Mouse (Mus musculus): ENCODE data around the gene Fam160a1.

Fam160a1 gene

DNA sequence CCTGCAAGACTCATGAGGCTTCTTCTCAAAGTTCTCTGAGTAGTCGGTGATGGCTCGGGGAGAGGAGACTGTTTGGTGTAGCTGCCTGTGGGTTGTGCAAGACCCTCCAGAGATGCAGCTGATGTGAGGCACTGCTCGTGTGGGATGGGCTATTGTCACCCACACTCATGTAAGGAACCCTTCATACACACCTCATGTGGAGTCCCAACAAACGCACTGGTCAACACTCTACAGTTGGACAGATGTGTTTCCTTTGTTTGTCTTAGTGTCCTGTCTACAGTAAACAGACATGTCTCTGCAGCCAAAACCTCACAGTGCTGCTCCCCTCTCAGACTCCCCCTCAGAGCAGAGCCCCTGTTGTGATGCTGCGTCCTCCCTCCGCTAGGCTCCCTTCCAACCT lies 147.2 kb downstream of the Fam160a1 start:
- DNase-seq, result no peak

DNA sequence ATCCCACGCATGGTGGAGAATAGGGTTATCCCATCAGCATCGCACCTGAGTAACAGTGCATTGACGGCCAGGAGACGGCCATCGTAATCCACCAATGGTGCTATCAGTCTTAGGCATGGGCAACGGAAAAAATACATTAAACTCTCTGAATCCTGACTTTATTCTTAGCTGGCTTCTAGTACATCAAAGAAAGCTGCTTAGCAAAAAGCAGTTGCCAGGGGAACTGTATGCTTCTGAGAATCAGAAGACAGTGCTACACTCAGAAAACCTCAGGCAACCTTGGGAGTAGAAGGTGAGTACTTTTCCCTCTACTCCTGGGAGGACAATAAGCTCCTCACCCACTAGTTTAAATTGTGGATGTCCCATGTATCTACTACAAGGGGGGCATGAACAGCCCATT lies 149.4 kb downstream of the Fam160a1 start:
- DNase-seq, result no peak

DNA sequence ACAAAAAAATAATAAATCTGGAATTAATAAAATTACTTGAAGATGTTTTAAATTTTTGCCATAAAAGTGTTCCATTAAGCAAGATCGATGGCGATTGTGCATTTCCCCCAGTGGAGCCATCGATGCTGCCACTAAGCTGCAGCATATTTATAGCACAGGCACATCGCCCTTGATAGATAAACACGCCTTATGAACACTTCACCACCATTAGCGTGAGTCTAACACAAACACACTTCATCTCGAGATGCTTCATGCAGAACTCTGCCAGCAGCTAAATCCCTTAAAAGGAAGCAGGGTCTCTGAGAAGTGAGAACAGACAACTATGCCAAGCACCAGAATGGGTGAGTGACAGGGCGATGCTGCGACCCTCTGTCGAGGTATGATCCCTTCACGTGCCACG lies 150.4 kb downstream of the Fam160a1 start:
- no peak for DNase-seq

DNA sequence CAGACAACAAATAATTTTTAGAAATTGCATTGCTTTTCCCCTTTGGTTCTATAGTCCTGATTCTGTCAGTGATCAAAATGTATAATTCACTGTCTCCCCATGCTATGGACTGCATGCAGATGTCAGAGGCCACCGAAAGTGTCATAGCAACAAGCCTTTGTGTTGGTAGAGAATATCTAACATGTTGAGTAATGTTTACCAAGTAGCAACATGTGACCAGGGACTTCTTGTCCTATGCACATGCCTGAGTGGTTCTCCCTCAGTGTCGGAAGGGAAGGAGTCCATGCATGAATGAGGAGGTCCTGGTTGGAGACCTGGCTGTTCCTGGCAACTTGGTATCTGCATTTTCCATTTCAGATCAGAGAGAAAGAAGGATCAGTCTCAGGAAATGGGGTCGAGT lies 150.9 kb downstream of the Fam160a1 start:
- no peak for DNase-seq

DNA sequence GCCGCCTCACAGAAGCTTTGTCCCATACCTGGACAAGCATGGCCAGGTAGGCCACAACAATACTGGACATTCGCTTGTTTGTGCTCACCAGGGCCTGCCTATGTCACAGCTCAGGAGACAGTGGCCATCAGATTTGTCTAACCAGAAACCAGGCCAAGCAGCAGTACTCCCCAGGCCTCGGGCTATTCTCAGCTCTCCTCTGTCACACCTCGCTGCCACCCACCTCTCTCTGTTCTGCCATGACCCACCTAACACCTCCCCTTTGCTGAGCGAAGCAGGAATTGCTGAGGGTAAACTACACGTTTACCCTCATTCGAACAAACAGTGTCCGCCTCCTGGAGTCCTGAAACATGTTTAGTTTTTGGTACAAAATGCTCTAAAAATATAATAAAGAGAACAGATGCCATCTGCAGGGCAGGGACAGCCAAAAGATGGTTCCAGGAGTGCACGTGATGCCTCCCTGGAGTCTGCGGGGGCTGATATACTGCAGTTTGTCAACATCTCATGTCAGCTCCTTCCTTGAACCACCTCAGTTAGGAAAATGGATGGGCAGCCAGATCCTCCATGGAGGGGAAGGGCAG lies 152.4 kb downstream of the Fam160a1 start:
- DNase-seq, result peak; percentile 68

DNA sequence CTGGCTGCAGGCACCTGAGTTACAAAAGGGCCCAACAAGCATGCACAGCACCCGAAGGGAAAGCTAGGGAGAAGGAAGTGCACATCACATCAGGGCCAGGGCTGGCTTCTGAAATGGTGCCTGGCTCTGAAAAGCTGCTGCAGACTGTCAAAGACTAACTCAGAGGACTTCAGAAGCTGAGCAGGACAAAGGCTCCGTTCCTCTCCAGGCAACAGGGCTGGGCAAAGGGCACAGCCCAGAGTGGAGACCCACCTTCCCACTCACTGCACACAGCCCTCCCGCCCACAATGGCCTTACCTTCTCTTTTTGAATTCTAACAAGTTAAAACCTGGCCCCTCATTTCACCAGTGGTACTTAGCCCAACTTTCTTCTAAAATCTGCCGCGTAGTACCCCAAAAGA lies 153.3 kb downstream of the Fam160a1 start:
- no peak for DNase-seq

DNA sequence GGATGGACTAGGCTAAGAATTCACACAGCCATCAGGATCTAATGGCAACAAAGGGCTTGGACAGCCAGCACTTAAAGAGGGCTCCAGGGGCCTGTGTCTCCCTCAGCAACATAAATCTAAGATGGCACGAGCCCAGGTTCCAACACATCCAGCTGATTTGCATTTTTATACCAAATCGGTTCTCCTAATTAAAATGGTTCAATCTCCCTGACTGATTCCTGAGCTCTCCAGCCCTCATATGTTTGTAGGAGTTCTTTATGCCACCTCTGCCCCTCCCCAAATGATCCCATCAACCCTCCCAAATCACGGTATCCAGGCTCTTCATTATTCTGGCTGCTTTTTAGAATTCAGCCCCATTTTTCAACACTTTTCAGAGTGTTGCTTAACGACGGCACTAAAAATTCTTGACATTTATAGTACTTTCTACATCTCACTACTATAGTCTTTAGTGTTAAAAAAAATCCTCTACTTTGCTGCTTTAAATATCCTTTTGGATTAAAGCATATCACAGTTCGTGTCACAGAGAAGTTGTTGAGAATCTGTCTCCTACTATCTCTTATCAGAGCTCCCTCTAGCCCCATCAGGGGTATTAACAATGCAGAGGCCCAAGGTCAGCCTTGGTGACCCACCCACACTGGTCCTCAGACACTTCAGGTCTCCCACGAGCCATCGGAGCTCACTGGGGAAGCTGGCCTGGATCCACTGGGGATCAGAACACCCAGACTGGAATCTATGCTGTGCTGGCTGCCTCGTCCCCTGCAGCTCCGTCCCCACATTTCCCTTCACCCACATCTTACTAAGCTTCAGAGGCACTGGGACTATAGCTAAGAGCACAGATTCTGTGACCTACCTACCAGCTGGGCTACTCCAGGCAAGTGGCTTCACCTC lies 154.9 kb downstream of the Fam160a1 start:
- DNase-seq, result no peak

DNA sequence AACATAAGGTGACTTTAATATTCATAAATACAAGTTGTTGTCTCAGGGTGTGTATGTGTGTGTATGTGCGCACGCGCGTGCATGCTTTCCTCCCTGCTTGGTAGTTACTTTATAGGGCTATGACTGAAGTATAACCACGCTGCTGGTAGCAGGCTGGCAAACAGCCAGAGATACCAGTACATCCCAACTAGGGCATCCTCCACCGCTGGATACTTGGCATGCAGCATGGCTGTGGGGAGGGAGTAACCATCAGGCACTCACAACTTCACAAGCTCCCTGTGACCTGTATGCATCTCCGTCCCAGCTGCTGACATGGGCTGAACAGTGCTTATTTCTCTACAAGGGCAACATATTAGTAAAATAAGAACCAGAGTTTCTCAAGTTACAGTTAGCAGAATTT lies 157.4 kb downstream of the Fam160a1 start:
- DNase-seq, result no peak

DNA sequence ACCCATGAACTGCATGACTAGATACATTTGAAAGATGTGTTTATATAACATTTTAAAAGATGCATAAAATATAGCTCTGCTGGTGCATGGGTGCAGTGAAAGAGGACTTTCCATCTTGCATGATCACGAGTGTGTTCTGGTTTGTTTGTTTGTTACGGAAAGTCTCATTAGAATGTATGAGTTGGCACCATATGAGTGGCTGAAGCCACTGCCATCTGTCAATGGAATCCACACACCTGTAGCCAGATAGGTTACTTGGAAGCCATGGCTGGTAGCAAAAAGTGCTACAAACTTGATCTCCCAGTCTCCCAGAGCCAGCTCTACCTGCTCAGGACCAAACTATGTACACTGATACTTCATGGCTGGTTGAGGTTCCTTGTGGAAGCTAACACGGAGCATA lies 161.6 kb downstream of the Fam160a1 start:
- DNase-seq, result no peak

DNA sequence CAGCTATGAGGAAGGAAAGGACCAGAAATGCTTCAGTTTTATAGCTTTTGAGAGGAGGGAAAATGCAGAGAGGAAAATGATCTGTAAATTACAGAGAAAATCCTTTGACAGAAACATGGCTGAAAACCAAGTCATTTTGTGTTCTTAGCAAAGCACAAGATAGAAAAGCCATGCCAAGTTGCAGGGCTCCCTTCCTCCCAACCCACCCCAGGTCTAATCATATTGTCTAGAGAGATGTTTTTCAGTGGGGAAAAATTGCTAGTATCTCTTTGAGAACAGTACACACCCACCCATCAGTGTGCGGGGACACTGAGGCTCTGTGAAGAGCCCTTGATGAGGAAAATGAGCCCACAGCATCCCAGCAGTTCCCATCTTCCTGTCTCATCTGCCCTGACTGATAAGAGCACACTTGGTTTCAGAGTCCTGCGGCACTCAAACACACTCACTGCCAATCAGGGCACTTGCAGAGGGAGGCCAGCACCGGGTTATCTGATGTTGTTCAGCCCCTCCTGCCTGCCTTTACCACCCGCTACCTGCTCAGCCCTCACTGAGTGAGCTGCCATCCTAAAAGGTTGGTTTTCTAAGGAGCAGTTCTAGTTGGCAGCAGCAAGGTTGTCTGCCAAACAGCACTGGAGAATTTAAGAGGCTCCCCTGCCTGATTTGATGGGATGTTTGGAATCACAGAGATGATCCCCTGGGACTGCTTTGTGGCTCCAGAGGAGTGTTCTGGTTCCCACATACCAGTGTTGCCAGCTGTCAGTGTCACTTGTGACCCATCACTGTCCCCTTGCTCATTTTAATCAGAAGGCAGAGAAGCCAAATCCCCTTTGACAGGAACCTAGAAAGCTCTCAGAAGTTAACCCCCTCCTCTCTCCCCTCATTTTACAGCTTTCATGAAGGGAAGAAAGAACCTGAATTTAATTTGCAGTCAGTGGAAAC lies 164.1 kb downstream of the Fam160a1 start:
- no peak for DNase-seq

DNA sequence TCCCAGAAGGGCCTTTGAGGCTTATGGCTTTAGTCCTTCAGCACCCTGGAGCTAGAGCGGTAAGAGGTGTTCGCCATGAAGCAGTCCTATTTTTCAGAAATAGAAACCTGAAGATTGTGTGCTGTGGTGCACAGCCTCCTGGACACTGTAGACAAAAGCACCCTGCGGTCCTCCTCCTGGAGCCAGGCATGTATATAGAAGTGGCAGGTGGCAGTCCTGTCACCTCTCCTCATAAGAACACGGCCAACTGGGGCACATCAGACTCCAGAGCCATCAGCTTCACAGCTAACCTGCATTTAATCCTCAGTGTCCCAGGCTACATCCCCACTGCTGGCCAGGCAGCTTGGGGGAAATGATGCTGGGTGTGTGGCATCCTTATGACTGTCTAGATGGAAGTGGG lies 167.9 kb downstream of the Fam160a1 start:
- no peak for DNase-seq

DNA sequence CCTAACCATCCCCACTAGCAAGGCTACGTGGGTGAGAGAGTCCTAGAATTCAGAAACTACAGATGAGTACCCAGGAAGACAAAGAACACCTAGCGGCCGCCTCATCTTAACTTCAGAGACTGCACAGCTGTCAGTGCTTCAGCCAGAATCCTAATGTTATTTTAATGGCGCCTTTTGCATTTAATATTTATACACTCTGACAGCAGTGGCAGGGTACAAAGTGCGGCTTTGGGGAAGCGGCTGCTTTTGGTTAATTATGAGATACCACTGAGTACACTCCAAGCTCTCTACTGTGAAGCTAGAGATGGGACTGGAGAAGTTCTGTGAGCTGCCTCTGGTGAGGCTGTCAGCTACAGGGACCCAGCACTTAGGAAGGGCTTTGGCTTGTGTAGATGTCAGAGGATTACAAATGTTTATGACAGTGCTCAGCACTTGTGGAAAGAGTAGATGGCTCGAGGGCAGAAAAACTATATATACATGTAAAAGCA lies 171.5 kb downstream of the Fam160a1 start:
- DNase-seq, result no peak

DNA sequence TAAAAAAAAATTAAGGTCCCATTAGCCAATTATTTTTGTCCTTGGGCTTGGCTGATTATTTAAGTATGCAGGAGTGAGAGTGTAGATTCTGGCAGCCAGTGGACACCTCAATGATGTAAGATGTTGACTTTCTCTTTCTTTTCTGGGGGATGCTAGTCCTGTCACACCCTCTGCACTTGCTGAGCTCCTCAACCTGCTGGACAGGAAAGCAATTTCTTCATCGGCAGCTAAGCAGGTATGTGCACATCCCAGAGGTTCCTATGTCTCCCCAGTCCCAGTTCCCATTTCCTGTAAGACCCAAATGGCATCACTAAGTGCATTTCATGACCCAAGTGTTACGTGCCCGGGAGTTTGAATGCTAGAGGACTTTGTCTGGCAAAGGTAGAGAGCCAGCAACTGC lies 172.3 kb downstream of the Fam160a1 start:
- DNase-seq, result no peak

DNA sequence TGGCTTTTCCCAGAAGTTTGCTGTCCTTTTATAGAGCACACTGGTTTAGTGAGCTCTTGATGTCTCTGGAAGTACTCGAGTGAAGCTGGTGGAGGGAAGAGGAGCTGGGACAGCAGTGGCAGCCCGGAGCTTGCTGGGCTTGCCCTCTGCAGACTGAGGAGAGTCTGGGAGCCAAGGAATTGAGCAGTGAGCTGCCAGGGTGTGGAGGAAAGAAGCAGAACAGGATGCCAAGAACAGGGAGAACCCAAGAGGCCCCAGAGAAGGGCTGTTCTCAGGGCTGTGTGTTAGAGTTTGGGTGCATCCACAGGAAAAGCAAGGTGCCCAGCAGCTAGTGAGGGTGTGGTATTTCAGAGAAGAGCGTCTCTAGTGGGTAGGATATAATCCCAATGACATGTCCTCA lies 175.3 kb downstream of the Fam160a1 start:
- DNase-seq, result no peak

DNA sequence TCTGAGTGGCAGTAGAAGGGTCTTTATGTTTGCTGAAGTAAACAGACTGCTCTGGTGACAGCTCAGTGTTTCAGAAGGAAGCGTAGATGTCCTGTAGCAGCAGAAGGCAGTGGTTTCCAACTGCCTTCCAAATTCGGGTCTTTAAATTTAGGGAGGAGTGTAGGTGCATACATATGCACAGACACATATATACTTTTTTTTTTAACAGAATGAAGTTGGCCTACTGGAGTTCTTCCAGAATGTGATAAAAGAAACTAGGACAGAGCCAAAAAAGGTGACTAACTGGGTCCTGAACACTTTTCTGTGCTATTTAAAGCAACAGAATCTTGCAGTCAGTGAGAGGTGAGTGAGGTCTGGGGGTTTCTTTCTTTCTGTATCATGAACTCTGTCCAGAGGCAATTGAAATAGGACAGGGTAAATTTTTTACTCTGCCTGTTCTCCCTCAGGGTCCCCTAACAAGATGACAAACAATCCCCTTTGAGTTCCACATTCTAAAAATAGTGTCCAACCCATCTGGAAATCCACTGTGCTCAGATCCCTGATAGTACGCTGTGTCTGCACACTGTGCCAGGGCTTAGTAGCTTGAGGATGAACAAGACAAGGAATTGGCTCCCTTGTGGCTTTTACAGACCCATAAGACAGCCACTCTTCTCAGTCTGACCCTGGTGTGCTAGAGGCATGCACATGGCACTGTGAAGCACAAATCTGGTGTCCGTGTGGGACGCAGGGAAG lies 180.2 kb downstream of the Fam160a1 start:
- DNase-seq, result peak; percentile 26

DNA sequence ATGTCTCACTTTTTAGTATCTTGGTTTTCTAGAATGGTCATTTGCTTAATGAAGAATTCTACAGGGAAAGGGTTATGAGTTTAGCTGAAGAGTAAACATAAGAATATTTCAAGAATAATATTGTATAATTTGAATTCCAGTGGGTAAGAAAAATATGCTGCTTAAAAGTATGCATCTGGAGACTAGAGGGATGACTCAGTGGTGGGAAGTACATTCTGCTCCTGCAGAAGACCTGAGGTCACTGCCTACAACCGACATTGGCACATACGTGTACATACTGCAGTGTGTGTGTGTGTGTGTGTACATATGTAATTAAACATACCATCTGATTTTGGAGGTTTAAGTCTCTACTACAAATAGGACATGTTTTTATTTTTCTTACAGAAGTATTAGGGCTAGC lies 181.5 kb downstream of the Fam160a1 start:
- DNase-seq, result no peak

DNA sequence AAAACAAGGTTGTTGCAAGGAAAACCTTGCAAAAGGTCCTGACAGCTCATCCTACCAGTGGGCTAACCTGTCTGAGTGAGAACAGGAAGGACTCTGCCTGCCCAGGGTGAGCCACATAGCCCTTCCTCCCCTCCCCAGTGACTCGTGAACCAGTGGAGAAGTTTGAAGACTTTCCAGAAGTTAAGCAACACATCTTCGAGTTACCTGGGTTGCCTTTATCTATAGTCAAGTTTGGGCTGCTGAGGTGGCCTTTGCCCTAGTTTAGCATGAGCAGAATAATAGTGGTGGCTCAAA lies 182.0 kb downstream of the Fam160a1 start:
- no peak for DNase-seq

DNA sequence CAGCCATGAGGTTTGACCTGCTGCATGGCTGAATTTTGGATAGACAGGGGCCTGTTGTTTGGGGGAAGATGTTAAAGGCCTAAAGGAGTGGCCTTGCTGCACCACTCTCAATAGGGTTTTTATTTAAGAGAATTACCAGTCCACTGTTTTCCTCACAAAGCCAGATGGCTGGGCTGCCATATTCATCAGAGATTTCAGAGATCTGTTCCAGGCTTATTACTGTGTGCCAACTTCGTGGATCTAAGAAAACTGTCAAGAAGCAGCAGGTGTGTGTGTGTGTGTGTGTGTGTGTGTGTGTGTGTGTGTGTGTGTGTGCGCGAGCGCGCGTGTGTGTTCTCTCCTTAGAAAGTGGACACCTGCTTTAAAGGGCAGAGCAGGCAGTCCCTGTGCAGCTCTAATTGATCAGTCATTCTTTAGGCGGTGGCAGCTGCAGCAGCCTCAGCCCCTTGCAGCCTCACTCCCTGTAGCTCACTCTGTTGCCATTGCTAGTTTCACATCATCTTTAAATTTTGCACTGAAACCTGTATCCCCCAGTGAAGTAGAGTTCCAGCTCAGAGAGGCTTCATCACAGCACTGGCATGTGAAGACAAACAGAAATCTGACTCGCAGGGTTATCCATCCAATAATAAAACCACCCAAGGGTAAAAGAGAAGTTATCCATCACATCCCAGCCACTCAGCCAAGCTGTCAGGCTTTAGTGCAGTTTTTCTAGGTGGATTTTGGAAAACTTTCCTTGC lies 182.5 kb downstream of the Fam160a1 start:
- no peak for DNase-seq

DNA sequence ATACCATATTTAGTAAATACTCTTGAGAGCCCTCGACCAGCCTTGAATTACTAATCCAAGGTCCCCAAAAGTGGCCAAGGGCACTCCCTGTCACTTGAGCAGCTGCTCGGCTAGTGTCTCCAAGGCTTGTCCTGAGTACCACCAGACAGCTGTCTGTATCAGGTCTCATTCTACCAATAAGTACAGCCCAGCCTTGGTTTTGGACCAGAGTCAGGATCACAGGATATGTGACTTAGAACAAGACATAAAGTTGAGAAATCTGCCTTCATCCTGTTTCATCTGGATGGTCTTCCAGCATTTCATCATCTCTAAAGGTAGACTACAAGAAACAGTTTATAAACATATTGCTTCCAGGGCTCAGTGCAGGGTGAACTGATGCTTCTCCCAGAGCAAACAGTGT lies 183.4 kb downstream of the Fam160a1 start:
- DNase-seq, result no peak

DNA sequence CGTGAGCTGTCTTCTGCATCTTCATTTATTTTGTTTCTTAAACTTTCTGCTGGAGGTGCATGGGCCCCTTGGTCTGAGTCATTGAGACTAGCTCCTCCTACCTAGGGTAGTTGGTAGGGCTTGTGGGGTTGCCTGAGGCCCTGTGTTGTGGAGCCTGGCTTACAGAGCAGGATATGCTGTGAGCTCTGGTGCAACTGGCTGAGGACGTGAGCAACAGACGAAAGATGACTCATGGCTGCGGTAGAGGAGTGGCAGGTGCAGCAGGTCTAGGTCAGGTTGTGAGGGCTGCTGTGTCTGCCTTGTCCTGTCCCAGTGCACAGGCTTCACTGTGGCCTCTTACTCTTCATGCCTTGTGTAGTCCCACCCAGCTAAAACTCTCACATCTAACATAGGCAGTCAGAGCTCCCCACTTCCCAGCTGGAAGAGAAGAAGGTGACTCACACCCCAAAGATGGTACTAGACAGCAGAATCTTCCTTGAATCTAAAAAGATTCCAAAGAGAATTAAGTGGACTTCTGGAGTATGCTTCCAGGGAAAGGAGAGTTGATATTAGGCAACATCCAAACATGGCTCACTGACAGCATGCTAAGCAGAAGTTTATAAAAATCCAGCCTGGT lies 187.1 kb downstream of the Fam160a1 start:
- DNase-seq, result no peak

DNA sequence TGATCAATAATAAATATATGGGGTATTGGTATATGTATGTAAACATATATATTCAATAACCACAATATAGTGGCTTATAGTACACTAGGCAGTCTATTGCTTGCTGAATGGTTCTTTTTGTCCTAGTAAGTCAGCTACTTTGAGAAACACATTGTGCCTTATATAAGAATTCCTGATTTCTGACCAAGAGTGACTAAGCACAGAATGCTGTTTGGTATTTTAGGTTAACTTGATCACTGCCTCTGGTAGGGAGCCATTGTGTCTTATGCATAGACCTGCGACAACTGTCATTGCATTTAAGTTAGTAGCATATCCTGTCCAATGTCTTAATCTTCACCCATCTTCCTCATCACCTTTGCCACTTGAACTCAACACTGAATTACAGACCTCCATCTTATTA lies 197.3 kb downstream of the Fam160a1 start:
- no peak for DNase-seq

DNA sequence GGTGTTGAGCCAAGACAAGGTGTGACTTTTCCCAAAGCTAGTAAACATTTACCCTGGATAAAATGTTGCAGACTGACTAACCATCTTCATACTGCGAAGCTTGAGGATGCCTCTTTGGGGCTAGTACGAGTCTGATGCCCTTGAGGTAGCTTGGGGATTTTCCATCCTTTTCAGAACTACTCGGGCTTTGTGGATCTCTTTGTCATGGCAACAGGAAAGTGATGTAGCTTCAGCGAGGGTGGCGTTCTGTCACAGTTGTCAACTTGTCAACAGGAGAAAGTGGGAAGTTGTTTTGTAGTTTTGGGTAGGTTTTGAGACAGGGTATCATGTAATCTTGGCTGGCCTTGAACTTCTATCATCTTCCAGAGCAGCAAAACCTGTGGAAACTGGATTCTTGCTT lies 197.7 kb downstream of the Fam160a1 start:
- no peak for DNase-seq
